Mouse (Mus musculus): ENCODE data around the gene Mfsd8. TPM values are rescaled to one million over a fixed set of nuclear protein-coding genes. Genes with fewer than 3 reads are reported as not detected.
A peak's percentile ranks its signal among the peaks of the same experiment; 100 is the strongest.
"Not testable (repeated sequence)": the region's sequence is repeated elsewhere in the genome, so short reads cannot be mapped to it uniquely, and the experiment has no call there.

The Mfsd8 gene
- total RNA-seq (2014; fragmentation: Nextera tagmentation) (16.7 and 20.2 TPM in 2 replicates), total RNA-seq (2017) (3.2 and 7.7 TPM in 2 replicates)

DNA sequence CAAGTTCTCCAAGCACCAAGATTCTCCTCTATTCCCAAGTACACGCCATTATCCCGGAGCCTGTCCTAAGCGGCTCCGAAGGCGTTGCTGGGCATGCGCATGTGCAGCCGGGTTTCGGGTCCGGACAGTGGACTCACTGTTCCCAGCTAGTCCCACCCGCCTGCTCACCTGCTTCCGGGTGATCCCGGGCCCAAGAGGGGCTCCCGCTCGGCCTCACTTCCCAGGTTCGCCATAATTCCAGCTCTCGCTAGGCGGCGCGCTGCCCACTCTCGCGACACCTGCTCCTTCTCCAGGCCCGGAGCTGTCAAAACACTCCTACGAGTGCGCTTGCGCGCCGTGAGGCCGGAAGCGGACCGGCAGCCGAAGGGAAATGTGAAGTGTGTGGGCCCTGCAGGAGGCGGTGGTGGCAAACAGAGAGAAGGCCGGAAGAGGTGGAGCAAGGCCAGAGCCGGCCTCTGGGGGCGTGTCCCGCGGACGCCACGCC is at the start of gene Mfsd8:
TSS of gene Mfsd8 (minus strand) at position 414 of the 484 bp plus-strand sequence.
- ATAC-seq (replicated peaks; ENCODE audit: low FRiP score, low TSS enrichment, poor library complexity, severe bottlenecking) = peak; percentile 98

GRCm38 (mm10) chr3:40894336-40894735 is 47.6 kb upstream of the Mfsd8 start:
- ATAC-seq (replicated peaks; ENCODE audit: low FRiP score, low TSS enrichment, poor library complexity, severe bottlenecking) = peak; percentile 62; the same call in 1 of the 2 replicates

GRCm38 (mm10) chr3:40893816-40894258 is 47.2 kb upstream of the Mfsd8 start:
- ATAC-seq (replicated peaks; ENCODE audit: low FRiP score, low TSS enrichment, poor library complexity, severe bottlenecking) = peak; percentile 98

GRCm38 (mm10) chr3:40853123-40853738 is 6.5 kb upstream of the Mfsd8 start:
- ATAC-seq (replicated peaks; ENCODE audit: low FRiP score, low TSS enrichment, poor library complexity, severe bottlenecking) = not testable (repeated sequence)

DNA sequence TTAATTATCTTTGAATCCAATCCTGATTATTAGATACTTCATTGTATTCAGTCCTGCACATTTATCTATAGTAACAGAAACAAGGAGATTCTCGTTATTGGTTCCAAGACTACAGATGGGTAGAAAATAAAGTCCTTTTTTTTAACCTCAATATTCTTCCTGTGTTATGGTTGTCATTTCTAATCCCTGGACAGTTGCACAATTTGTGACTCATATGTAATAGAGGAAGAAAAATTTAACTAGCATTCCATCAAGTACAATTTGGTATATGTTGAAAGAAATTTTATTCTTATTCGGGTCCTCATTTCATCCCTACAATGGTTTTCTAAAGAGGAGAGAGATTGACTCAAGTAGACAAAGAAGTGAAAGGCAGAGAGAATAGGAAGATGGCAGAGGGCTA is 1.2 kb upstream of the Mfsd8 start:
- ATAC-seq (replicated peaks; ENCODE audit: low FRiP score, low TSS enrichment, poor library complexity, severe bottlenecking) = not testable (repeated sequence)

- peak; percentile 62 for ATAC-seq (replicated peaks; ENCODE audit: low FRiP score, low TSS enrichment, poor library complexity, severe bottlenecking)
Observed at GRCm38 (mm10) chr3:40847018-40847417, 332 bp upstream of the Mfsd8 start.

- ATAC-seq (replicated peaks; ENCODE audit: low FRiP score, low TSS enrichment, poor library complexity, severe bottlenecking) = not testable (repeated sequence)
Observed at GRCm38 (mm10) chr3:40846957-40847017, 101 bp upstream of the Mfsd8 start, which contains the start of gene Abhd18. Gene Abhd18 (plus strand): TSS chr3:40846970.

DNA sequence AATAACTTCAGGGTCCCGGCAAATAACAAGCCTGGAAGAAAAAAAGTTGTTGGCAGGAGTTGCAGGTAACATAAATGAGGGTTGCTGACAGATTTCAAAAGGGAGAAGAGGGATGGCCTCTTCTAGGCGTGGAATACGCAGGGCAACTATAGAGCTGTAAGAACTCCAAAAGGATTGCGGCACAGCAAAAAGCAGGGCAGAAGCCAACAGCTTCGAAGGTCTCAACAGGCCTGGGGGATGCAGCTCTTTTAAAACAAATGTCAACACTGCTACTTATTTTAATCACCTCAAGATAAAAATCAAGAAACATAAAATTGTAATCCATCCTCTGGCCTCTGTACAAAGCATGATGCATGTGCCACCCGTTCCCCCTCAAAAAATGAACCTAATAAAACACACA is 1.2 kb downstream of the Mfsd8 start:
- ATAC-seq (replicated peaks; ENCODE audit: low FRiP score, low TSS enrichment, poor library complexity, severe bottlenecking) = not testable (repeated sequence)

GRCm38 (mm10) chr3:40813275-40813674 is 33.4 kb downstream of the Mfsd8 start:
- ATAC-seq (replicated peaks; ENCODE audit: low FRiP score, low TSS enrichment, poor library complexity, severe bottlenecking) = no peak

GRCm38 (mm10) chr3:40809894-40810293 is 36.8 kb downstream of the Mfsd8 start:
- ATAC-seq (replicated peaks; ENCODE audit: low FRiP score, low TSS enrichment, poor library complexity, severe bottlenecking) = no peak

GRCm38 (mm10) chr3:40808686-40809085 is 38.0 kb downstream of the Mfsd8 start:
- no peak for ATAC-seq (replicated peaks; ENCODE audit: low FRiP score, low TSS enrichment, poor library complexity, severe bottlenecking)

DNA sequence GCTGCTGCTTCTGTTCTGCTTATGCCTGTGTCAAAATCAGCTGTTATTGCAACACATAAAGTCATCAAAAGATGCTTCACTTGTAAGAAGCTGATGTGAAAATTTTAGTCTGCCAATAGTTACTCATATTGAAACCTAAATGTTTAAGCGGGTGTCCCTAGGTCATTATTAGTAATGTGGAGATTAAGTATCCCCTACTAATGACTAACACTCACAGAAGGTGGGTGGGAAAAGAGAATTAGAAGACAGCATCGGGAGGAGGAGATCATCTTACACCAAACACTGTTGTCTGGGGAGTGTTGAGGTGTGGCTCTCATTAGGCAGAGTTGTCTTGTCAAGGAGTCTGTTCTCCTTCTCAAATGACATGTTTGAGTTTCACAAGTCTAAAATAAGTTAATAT is 39.8 kb downstream of the Mfsd8 start:
- ATAC-seq (replicated peaks; ENCODE audit: low FRiP score, low TSS enrichment, poor library complexity, severe bottlenecking) = no peak

DNA sequence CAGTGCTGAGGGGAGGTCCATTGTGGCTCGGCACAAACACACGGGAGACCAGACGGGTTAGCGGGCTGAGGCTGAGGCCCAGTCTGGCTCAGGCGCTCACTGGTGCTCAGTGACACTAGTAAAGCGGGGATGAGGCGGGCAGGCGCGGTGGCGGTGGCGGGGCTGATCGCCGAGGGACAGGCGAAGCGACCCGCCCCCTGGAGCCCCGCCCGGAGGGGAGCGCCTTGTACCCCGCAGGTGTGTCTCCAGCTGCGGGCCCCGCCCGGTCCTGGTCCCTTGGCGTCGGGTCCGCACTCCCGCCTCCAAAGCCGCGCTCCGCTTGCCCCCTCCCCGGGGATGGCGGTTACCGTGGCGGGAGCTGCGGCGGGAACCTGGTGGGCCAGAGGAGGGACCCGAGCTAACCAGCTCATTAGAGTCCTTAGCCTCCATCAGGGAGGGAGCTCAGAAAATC is 46.3 kb downstream of the Mfsd8 start:
- peak; percentile 60 for ATAC-seq (replicated peaks; ENCODE audit: low FRiP score, low TSS enrichment, poor library complexity, severe bottlenecking)

- peak; percentile 87 for ATAC-seq (replicated peaks; ENCODE audit: low FRiP score, low TSS enrichment, poor library complexity, severe bottlenecking)
Observed at GRCm38 (mm10) chr3:40799530-40800372, 46.9 kb downstream of the Mfsd8 start, which contains the start of gene Plk4. Gene Plk4 (plus strand): TSS chr3:40800019.

GRCm38 (mm10) chr3:40798500-40798899 is 48.2 kb downstream of the Mfsd8 start:
- peak; percentile 80 for ATAC-seq (replicated peaks; ENCODE audit: low FRiP score, low TSS enrichment, poor library complexity, severe bottlenecking)

GRCm38 (mm10) chr3:40798054-40798453 is 48.6 kb downstream of the Mfsd8 start:
- no peak for ATAC-seq (replicated peaks; ENCODE audit: low FRiP score, low TSS enrichment, poor library complexity, severe bottlenecking)

DNA sequence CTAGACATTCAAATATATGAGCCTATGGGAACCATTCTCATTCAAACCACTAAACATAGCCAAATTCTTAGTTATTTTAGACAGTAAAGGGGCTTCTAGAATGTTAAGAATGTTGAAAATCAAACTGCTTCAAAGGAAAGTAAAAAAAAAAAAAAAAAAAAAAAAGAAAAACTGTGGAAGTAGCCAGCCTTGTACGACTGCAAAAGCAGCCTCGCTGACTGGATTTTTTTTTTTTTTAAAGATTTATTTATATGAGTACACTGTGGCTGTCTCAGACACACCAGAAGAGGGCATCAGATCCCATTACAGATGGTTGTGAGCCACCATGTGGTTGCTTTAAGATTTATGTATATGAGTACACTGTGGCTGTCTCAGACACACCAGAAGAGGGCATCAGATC is 52.9 kb downstream of the Mfsd8 start:
- no peak for ATAC-seq (replicated peaks; ENCODE audit: low FRiP score, low TSS enrichment, poor library complexity, severe bottlenecking)

Measured in megakaryocyte-erythroid progenitor cell, adult 5-6 weeks (primary cell).